Mouse (Mus musculus): Measurements from ENCODE around the gene Ctla4. TPM values are rescaled to one million over a fixed set of nuclear protein-coding genes. Genes with fewer than 3 reads are reported as not detected.

Ctla4 gene
- polyA plus RNA-seq, 1 experiment, result not detected

DNA sequence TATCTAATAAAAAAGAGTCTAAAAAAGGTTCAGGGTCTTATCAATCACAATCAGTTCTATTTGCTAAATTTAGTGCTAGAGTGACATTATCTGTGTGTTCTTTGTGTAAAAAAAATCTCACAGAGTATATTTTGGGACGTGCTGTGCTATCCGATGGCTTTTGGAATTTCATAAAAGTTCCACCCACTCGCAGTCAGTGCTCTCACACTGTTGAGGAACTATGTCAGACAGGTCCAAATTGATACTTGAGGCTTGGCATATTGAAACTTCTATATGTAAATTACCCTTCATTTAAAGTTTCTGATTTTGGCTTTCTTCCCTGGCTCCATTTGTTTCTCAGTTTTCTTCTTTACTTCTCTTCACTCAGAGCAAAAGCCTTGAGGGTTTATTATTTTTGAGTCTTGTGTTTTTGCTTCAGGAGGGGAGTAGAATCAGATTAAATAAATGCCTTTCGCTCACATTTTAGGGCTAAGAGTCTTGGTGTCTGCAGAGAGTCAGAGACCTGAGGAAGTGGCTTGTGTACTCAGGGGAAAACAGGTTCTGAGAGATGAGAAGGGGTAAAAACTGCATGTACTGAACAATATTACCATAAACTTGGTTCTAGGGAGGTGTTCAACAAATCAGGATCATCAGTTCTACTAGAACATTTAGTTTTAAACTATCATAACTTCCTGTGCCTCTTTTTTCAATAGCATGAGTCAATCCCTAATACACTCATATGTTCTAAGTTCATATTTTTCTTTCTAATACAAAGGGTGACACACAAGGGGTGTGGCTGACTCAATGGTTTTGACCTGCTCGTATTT is 11.5 kb downstream of the Ctla4 start:
- Histone ChIP-seq H3K27ac (replicated peaks; ENCODE audit: low read depth, low read length) (peak overlapping the region; percentile 72), H3K4me1 (ENCODE audit: control insufficient read depth, insufficient read depth, insufficient read length, low read length) (peaks cover 2% of the 10 kb centered on the region; the same call in 1 of the 2 replicates)

DNA sequence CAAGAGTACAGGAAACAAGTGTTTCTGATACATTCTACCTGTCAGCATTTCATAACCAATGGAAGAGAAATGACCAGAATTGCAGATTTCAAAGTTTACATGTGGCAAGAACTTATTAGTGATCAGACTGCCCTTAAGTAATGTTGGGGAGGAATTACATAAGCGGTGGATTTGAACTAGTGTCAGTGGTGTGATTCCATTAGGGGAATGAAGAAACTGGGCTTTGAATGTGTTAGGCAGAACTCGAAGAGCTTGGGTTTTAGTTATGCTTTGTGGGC is 12.1 kb downstream of the Ctla4 start:
- H3K4me3 ChIP-seq (ENCODE audit: insufficient read depth, low read depth, low read length), result no peak overlapping the region
- peaks cover 2% of the 10 kb centered on the region; the same call in 1 of the 2 replicates for H3K4me1 ChIP-seq (ENCODE audit: control insufficient read depth, insufficient read depth, insufficient read length, low read length)
- H3K27ac ChIP-seq (replicated peaks; ENCODE audit: low read depth, low read length), result peak overlapping the region; percentile 72

More for the DNA sequence above, 11.5 kb downstream of the Ctla4 start:
- H3K4me3 ChIP-seq (ENCODE audit: insufficient read depth, low read depth, low read length), result no peak overlapping the region

DNA sequence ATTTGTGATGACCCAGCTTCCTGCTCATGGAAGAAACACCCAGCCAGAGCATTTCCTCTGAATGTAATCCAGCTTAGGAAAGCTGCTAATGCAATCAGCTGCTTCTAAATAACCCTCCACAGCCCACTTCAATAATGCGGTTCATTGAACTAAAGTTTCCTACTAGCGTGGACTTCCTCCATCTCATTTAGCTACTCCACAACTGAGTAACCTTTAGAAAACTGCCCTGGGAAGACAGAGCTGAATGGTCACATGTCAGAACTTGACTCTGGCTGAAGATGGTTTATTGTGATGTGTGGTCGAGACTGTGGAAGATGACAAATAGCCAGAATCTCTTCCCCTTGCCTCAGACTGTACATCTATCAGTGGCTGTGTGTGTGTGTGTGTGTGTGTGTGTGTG is 12.4 kb downstream of the Ctla4 start:
- H3K4me3 ChIP-seq (ENCODE audit: insufficient read depth, low read depth, low read length), result no peak overlapping the region
- H3K4me1 ChIP-seq (ENCODE audit: control insufficient read depth, insufficient read depth, insufficient read length, low read length), result peaks cover 2% of the 10 kb centered on the region; the same call in 1 of the 2 replicates
- H3K27ac ChIP-seq (replicated peaks; ENCODE audit: low read depth, low read length), result peak overlapping the region; percentile 81

DNA sequence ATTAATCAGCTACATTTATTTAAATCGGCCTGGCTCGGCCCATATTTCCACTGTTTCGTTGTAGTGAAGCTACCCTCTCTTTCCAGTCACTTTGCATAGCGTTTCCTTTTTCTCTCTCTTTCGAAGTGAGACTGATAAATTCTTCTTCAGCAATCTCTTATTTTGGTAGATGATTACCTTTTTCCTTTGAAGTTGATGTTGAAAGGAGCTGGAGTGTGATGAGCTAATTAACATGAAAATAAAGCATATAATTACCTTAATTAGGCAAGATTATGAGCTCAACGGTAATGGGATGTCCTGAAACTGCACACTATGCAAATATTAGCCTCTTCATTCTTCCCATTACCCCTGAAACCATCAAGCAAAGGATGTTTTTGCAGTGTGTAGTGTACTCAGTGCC is 15.7 kb downstream of the Ctla4 start:
- H3K4me1 ChIP-seq (ENCODE audit: control insufficient read depth, insufficient read depth, insufficient read length, low read length), result peaks cover 2% of the 10 kb centered on the region; the same call in 1 of the 2 replicates
- H3K4me3 ChIP-seq (ENCODE audit: insufficient read depth, low read depth, low read length), result no peak overlapping the region
- no peak overlapping the region for H3K27ac ChIP-seq (replicated peaks; ENCODE audit: low read depth, low read length)

DNA sequence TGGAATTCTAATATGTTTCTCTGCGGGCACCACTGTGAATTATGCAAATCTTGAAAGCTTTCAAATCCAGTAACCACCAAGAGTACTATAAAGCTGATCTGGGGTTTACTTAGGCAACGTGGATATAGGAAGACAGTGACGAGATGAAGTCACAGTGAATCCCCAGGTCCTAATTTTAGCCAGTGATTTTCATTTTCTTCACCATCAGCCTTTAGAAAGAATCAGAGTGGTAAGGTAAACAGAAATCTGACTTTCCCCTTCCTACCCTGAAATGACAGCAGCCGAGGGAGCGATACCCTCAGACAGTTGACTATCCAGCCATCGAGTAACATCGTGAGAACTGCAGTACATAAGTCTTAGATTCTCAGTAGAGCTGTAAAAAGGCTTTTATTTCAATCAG is 16.3 kb downstream of the Ctla4 start:
- no peak overlapping the region for H3K27ac ChIP-seq (replicated peaks; ENCODE audit: low read depth, low read length)
- peaks cover 2% of the 10 kb centered on the region; the same call in 1 of the 2 replicates for H3K4me1 ChIP-seq (ENCODE audit: control insufficient read depth, insufficient read depth, insufficient read length, low read length)
- H3K4me3 ChIP-seq (ENCODE audit: insufficient read depth, low read depth, low read length), result no peak overlapping the region

DNA sequence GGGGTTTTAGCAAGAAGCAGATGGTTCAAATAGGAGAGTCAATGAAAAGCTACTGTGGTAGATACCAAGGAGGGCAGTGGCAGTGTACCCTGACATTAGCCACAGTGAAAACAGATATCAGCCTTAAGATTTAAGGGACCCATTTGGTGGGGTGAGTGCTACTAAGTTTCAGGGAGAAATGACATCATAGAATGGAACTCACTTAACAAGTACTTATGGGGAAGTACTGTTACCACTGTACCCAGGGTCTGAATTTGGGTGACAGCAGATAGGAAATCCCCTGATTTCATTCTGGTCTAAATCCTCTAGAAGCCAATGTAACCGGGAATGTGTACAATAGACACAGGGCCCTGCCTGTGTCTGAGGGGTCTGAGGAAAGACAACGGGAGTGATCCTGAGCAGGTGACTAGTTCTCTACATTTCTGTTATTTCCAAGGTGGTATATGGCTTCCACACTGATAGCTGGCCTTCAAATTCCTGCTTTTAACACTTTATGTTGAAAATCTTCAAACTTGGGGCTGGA is 17.7 kb downstream of the Ctla4 start:
- Histone ChIP-seq H3K4me1 (ENCODE audit: control insufficient read depth, insufficient read depth, insufficient read length, low read length) (peaks cover 2% of the 10 kb centered on the region; the same call in 1 of the 2 replicates), H3K4me3 (ENCODE audit: insufficient read depth, low read depth, low read length) (no peak overlapping the region), H3K27ac (replicated peaks; ENCODE audit: low read depth, low read length) (no peak overlapping the region)

DNA sequence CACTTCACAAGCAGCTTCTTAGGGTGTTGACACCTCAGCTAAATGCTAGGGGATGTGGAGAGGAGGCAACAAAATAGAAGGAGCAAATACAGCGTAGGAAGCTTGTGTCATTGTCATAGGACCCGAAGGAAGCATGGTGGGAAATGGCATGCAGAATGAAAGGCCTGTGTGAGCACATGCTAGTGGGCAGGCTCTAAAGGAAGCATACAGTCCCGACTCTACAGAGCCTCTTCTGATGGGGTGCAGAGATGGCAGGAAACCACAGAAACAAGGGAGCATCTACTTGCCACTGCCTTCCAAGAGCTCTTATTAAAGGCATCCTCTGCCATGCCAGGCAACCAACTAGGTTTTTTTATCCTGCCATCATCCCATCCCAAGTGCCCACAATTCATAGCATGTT is 20.7 kb downstream of the Ctla4 start:
- H3K27ac ChIP-seq (replicated peaks; ENCODE audit: low read depth, low read length), result no peak overlapping the region
- no peak overlapping the region for H3K4me3 ChIP-seq (ENCODE audit: insufficient read depth, low read depth, low read length)

DNA sequence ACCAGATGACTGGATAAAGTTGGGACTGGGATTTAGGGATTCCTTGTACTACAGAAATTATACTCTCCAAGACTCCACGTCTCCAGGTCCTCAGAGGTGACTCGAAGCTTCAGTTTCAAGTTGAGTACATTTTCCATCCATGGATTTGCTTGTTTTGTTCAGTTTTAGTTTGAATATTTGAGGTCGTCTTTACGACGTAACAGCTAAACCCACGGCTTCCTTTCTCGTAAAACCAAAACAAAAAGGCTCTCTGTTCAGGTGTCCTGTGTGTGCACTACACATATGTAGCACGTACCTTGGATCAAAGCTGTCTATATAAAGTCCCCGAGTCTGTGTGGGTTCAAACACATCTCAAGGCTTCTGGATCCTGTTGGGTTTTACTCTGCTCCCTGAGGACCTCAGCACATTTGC is 22.0 kb downstream of the Ctla4 start:
- Histone ChIP-seq H3K4me1 (ENCODE audit: control insufficient read depth, insufficient read depth, insufficient read length, low read length) (no peaks in the 10 kb centered on the region), H3K27ac (replicated peaks; ENCODE audit: low read depth, low read length) (no peak overlapping the region)

More for the DNA sequence above, 20.7 kb downstream of the Ctla4 start:
- no peaks in the 10 kb centered on the region for H3K4me1 ChIP-seq (ENCODE audit: control insufficient read depth, insufficient read depth, insufficient read length, low read length)

DNA sequence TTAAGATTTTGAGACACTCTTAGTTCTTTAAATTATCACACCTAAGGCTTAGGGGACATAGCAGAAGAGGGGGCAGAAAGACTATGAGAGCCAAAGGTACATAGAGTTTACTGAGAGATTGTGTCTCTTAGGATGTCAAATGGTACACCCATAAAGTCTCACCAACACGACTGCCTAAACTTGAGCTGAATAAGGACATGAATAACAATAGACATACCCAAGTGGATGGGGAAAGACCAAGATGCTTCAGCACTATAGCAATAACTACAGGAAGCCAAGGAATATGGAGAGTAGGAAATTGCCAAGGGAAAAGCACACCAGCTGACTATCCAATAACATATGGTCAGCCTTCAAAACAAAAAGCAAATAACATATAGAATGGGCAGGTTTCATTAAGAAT is 22.9 kb downstream of the Ctla4 start:
- H3K4me3 ChIP-seq (ENCODE audit: insufficient read depth, low read depth, low read length), result no peak overlapping the region
- no peaks in the 10 kb centered on the region for H3K4me1 ChIP-seq (ENCODE audit: control insufficient read depth, insufficient read depth, insufficient read length, low read length)
- H3K27ac ChIP-seq (replicated peaks; ENCODE audit: low read depth, low read length), result no peak overlapping the region

More for the DNA sequence above, 22.0 kb downstream of the Ctla4 start:
- no peak overlapping the region for H3K4me3 ChIP-seq (ENCODE audit: insufficient read depth, low read depth, low read length)

DNA sequence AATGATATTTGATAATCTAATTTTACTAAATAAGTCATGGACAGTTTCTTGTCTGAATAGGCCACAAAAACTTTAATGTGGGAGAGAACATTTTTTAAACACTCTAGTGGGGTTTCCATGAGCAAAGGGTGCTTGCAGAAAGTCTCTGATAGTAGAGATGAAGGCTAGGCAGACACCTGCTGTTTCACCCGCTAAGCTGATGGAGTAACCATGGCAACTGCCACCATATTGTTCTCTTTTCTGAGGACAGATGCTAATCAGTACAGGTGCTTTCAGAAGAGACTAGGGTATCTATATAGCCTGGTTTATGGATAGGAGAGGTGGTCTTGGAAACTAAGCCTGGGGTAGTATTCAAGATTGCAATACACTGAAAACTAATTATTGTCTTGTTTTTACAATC is 24.0 kb downstream of the Ctla4 start:
- H3K27ac ChIP-seq (replicated peaks; ENCODE audit: low read depth, low read length), result no peak overlapping the region
- H3K4me1 ChIP-seq (ENCODE audit: control insufficient read depth, insufficient read depth, insufficient read length, low read length), result no peaks in the 10 kb centered on the region
- H3K4me3 ChIP-seq (ENCODE audit: insufficient read depth, low read depth, low read length), result no peak overlapping the region

DNA sequence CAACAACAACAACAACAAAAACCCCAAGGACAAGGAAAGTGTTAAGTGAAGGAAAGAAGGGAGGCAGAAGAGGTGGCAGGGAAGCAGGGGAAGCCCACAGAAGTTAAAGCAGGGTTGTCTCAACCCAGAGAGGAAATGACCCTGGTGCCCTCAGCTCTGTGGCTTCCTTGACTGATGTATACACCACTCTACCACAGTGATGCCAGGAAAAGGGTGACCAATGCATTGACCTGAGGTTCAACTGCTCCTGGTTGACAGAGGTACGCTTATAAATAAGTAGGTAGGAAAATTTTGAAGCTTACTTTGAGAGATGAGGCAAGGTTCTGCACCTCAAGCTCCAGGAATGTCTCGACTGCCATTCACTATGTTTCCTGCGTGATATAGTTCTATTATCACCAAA is 24.8 kb downstream of the Ctla4 start:
- no peak overlapping the region for H3K4me3 ChIP-seq (ENCODE audit: insufficient read depth, low read depth, low read length)
- H3K27ac ChIP-seq (replicated peaks; ENCODE audit: low read depth, low read length), result no peak overlapping the region
- H3K4me1 ChIP-seq (ENCODE audit: control insufficient read depth, insufficient read depth, insufficient read length, low read length), result peaks cover 2% of the 10 kb centered on the region; the same call in 1 of the 2 replicates

DNA sequence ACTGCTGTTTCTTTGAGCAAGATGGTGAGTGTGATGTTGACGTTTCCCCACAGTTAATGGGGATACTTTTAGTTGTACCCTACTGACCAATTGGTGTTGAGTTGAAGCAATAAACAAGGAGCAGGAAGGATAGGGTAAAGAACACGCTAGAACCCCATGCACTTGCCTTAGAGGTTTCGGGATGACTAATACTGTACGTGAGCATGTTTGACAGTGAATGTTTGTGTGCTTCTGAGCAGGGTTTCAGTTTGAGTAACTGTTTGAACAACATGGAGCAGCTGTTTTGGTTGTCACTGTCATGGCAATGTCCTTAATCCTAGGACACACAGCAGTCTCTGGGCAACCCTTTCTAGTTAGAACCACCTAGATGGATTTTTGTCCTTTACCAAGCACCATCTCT is 26.5 kb downstream of the Ctla4 start:
- Histone ChIP-seq H3K4me3 (ENCODE audit: insufficient read depth, low read depth, low read length) (no peak overlapping the region), H3K4me1 (ENCODE audit: control insufficient read depth, insufficient read depth, insufficient read length, low read length) (peaks cover 3% of the 10 kb centered on the region; the same call in 1 of the 2 replicates), H3K27ac (replicated peaks; ENCODE audit: low read depth, low read length) (no peak overlapping the region)

DNA sequence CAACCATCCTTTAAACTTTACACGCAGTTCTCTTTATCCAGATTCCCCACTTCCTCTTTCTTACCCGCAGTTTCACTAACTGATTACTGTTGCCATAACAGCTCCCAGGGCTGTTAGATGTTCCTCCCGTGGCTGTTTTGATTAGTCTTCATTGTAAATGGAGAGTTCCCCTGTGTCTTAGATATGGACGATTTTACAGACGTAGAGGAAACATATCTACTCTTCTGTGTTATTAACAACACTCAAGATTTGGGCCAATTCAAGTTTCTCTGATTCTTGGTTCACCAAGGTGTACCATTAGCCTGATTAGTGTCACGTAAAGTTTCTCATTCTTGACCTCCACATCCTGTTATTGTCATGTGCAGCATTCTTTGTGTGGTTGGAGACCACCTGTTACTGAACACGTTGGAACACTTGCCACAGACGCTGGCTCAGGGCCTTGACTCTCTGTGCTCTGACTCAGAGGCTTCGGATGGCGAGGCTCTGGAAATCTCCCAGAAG is 29.5 kb downstream of the Ctla4 start:
- H3K27ac ChIP-seq (replicated peaks; ENCODE audit: low read depth, low read length), result no peak overlapping the region

DNA sequence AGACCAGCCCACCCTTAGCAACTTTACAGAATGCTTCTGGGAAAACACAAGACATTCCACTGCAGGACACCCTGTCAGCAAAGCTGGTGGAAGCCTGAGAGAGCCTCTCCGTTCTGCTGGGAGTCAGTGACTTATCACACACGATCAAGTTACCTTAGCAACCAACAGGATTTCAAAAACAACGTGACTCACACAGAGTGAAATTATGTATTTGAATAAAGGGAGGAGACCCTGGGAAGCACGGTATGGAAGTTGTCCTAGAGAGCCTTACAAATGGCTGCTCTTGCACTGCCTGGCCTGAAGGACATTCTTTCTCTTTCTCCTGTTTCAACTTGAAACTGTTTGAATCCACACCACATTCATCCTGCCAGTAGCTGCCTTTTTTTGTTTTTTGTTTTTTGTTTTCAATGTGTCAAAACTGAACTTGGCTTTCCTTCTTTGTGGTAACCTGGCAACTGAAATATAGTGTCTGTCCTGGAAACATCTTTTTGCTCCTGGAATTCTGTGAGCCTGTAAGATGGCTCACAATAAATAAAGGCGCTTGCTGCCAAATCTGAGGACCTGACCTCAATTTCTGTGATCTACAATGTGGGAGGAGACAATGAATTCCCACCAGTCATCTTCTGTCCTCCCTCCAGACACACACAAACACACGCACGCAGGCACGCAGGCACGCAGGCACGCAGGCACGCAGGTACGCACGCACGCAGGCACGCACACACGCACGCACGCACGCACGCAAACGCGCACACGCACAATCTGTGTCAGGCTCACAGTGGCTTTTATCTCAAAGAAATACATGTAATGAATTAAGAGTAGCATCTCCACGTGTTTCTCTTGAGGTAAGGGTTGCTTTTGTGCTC is 33.9 kb downstream of the Ctla4 start:
- Histone ChIP-seq H3K27ac (replicated peaks; ENCODE audit: low read depth, low read length) (no peak overlapping the region), H3K4me3 (ENCODE audit: insufficient read depth, low read depth, low read length) (no peak overlapping the region), H3K4me1 (ENCODE audit: control insufficient read depth, insufficient read depth, insufficient read length, low read length) (peaks cover 3% of the 10 kb centered on the region; the same call in 1 of the 2 replicates)

More for the DNA sequence above, 29.5 kb downstream of the Ctla4 start:
- no peak overlapping the region for H3K4me3 ChIP-seq (ENCODE audit: insufficient read depth, low read depth, low read length)
- peaks cover 3% of the 10 kb centered on the region; the same call in 1 of the 2 replicates for H3K4me1 ChIP-seq (ENCODE audit: control insufficient read depth, insufficient read depth, insufficient read length, low read length)

DNA sequence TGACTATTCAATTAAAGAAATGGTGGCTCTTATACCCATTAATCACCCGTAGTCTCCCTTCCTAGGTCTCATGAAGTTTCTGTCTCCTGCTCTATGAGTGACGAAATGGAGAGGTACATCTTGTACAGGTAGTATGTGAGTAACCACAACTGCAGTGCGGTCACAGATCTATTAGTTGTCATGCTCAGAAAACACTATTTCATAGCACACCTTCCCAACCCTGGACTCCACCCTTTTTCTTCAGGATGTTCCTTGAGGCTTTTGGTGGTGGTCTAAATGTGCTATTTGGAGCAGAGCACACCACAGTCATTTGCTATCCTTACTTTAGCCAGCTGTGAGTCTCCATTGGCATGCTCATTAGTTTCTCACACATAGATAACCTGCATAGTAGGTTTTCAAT is 42.2 kb downstream of the Ctla4 start:
- no peak overlapping the region for H3K4me3 ChIP-seq (ENCODE audit: insufficient read depth, low read depth, low read length)
- no peak overlapping the region for H3K27ac ChIP-seq (replicated peaks; ENCODE audit: low read depth, low read length)
- H3K4me1 ChIP-seq (ENCODE audit: control insufficient read depth, insufficient read depth, insufficient read length, low read length), result no peaks in the 10 kb centered on the region
